Mouse (Mus musculus): Measurements from ENCODE around the gene Gcfc2.

DNA sequence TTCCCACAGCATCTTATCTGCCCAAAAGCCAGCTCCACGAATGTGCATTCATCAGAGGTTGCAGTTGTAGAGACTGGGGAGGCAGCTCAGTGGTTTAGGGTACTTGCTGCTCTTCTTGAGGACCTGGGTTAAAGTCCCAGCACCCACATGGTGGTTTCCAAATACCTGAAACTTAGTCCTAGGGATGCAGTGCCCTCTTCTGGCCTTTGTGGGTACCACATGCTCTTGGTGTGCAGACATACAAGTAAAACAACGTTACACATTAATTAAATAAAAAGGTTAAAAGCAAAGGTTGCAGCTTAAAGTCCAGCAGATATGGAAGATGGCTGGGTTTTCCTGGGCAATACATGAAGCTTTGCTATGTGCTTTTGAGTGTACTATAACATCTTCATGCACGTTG is 9.8 kb downstream of the Gcfc2 start:
- TF ChIP-seq POLR2A (IDR thresholded peaks at IDR 0.05; ENCODE audit: control insufficient read depth, low read depth, low read length) (no peak), CTCF (IDR thresholded peaks at IDR 0.05; ENCODE audit: control insufficient read depth, insufficient read depth, insufficient replicate concordance, low read depth, low read length) (no peak)

All from testis, adult 2 months (tissue).